Mouse (Mus musculus) liver, embryonic 11.5 days (tissue): Measurements from ENCODE around the gene Mfap1b. TPM values are rescaled to one million over a fixed set of nuclear protein-coding genes. Genes with fewer than 3 reads are reported as not detected.
A peak's percentile ranks its signal among the peaks of the same experiment; 100 is the strongest.
"Not testable (repeated sequence)": the region's sequence is repeated elsewhere in the genome, so short reads cannot be mapped to it uniquely, and the experiment has no call there.

ENCODE experiments used
- ATAC-seq: fragments of 200-750 bp; cut with Nextera tagmentation; replicated peaks from 2 replicates; pipeline ENCODE4 v1.8.0; 2017; ENCODE audit warnings: moderate number of reproducible peaks, mild to moderate bottlenecking, moderate TSS enrichment, moderate library complexity; ENCODE audit not compliant: low FRiP score
- DNase-seq: peaks from one replicate; pipeline ENCODE4 v3.0.0-alpha.2; 2017; ENCODE audit warnings: low spot score
- H3K27ac ChIP-seq: fragments of 300-500 bp; sonication (generic); 2 replicates; pipeline ENCODE4 v1.5.1; 2014; ENCODE audit warnings: mild to moderate bottlenecking, low read depth, low read length, control low read depth
- H3K27me3 ChIP-seq: fragments of 300-500 bp; sonication (generic); replicated peaks from 2 replicates; pipeline ENCODE4 v1.6.1; 2014; ENCODE audit warnings: low read length, mixed read lengths; ENCODE audit not compliant: control insufficient read depth, insufficient read depth
- H3K36me3 ChIP-seq: fragments of 300-500 bp; sonication (generic); 2 replicates; pipeline ENCODE4 v1.6.1; 2014; ENCODE audit warnings: mild to moderate bottlenecking, low read length, moderate library complexity, mixed read lengths; ENCODE audit not compliant: control insufficient read depth, insufficient read depth
- H3K4me1 ChIP-seq: fragments of 300-500 bp; sonication (generic); replicated peaks from 2 replicates; pipeline ENCODE4 v1.6.1; 2014; ENCODE audit warnings: low read length, mixed read lengths; ENCODE audit not compliant: control insufficient read depth, insufficient read depth
- H3K4me2 ChIP-seq: fragments of 300-500 bp; sonication (generic); 2 replicates; pipeline ENCODE4 v1.6.1; 2014; ENCODE audit warnings: mild to moderate bottlenecking, control low read depth, moderate library complexity
- H3K4me3 ChIP-seq: fragments of 300-500 bp; sonication (generic); 2 replicates; pipeline ENCODE4 v1.5.1; 2014; ENCODE audit warnings: low read depth, low read length, control low read depth
- H3K9ac ChIP-seq: fragments of 300-500 bp; sonication (generic); 2 replicates; pipeline ENCODE4 v1.6.1; 2014; ENCODE audit warnings: low read depth, low read length, control low read depth
- H3K9me3 ChIP-seq: fragments of 300-500 bp; sonication (generic); 2 replicates; pipeline ENCODE4 v1.6.1; 2016; ENCODE audit warnings: low read length, inconsistent platforms, mixed read lengths; ENCODE audit not compliant: control insufficient read depth
- WGBS: fragments of 180-500 bp; shearing (Covaris S2); extraction: QIAGEN DNeasy Blood & Tissue Kit; methylation state at CpG from one replicate; pipeline ENCODE4 v1.1.7; 2014; 5-methylcytosine and 5-hydroxymethylcytosine counted together
- polyA plus RNA-seq: library from polyadenylated mRNA; unstranded; fragments of >200 nt; fragmentation: Nextera tagmentation; extraction: Ambion mirVana; gene quantifications from 2 replicates; pipeline ENCODE4 v1.2.1, GENCODE M21; 2014

Gene Mfap1b
- 43.2 and 44.0 TPM in 2 replicates for polyA plus RNA-seq

DNA sequence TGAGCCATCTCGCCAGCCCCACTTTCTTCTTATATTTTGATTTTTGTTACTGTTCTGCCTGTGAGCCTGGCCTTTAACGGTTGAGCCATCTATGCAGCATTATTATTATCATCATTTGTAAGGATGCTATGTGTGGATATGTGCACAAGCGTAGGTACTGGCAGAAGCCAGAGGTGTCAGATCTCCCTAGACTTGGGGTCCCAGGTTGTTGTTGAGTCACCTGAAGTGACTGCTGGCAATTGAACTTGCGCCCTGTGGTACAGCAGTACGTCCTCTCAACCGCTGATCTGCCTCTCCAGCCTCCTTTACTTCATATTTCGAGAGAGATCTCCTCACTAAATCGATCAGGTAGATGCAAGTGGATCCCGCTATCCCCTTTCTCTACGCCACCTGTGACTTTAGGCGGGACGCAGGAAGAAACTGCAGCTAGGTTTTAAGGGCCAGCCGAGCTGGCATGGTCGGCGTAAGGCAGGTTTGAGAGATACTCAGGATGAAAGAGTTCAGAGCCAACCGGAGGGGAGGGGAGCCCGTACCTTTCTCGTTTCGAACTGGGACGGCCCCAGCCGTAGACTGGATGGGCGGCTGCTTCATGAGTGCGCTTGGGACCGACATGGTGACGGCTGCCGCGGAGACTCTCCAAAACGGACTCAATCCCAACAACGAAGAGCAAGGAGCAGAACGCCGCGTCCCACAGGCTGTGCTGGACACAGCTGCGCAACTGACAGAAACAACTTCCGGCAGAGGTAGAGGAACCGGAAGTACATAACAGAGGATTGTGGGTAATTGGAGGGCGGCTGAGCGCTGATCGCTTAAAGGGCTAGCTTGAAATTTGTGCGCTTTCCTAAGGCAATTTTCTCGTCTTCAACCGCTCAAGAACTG is at the start of gene Mfap1b:
Gene Mfap1b, minus strand, starts transcription at position 767 of the 879 bp plus-strand sequence.
- peak within 1 kb of the TSS; percentile 52 for H3K27ac ChIP-seq
- WGBS = 4% methylated on average over 39 of the region's 41 CpGs

DNA sequence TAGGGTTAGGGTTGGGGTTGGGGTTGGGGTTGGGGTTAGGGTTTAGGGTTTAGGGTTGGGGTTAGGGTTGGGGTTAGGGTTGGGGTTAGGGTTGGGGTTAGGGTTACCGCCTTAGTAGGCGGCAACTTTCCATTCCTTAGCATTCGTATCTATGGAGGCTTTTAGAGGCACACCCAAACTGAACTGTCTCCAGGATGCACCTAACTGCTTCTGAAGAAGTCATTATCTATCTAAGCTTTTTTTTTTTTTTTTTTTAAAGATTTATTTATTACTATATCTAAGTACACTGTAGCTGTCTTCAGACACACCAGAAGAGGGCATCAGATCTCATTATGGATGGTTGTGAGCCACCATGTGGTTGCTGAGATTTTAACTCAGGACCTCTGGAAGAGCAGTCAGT is 49.0 kb upstream of the Mfap1b start:
- H3K4me3 ChIP-seq, H3K9ac ChIP-seq, H3K9me3 ChIP-seq, ATAC-seq, H3K27me3 ChIP-seq, H3K4me2 ChIP-seq, DNase-seq, H3K27ac ChIP-seq, H3K4me1 ChIP-seq: not testable (repeated sequence)
- WGBS = 92% methylated on average over 3 of the region's 3 CpGs
- H3K36me3 ChIP-seq = peaks cover 15% of the 10 kb centered on the region; the same call in 1 of the 2 replicates

More for the DNA sequence above, at the start of gene Mfap1b:
- DNase-seq (peak; percentile 71), ATAC-seq (peak; percentile 91)
- not testable (repeated sequence) for H3K9me3 ChIP-seq, H3K27me3 ChIP-seq, H3K36me3 ChIP-seq, H3K4me1 ChIP-seq
- Histone ChIP-seq H3K4me3 (peak within 1 kb of the TSS; percentile 72), H3K9ac (peak within 1 kb of the TSS; percentile 71), H3K4me2 (peak within 1 kb of the TSS; percentile 72)

DNA sequence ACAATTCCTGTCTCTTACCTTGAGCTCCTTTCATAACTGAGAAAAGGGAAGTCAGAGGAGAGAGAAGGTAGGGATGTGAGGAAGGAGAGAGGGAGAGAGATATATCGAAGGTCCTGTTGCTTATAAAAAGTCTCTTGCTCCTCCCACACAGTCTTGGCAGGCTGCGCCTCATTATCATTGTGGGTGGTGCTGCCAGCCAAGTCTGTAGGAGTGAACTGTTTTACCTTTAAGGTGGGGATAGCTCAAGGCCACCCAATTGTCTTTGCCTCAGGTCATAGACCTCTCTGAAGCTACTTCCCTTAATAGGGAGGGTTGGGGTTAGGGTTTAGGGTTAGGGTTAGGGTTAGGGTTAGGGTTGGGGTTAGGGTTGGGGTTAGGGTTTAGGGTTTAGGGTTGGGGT is 48.1 kb upstream of the Mfap1b start:
- no peak overlapping the region for H3K4me2 ChIP-seq
- no peak overlapping the region for H3K27ac ChIP-seq
- no peaks in the 10 kb centered on the region for H3K4me1 ChIP-seq
- H3K27me3 ChIP-seq = no peaks in the 10 kb centered on the region
- peaks cover 16% of the 10 kb centered on the region; the same call in 1 of the 2 replicates for H3K36me3 ChIP-seq
- WGBS = 75% methylated on average over 2 of the region's 2 CpGs
- ATAC-seq = no peak
- no peak overlapping the region for H3K4me3 ChIP-seq
- H3K9me3 ChIP-seq = no peaks in the 10 kb centered on the region
- no peak for DNase-seq
- no peak overlapping the region for H3K9ac ChIP-seq

DNA sequence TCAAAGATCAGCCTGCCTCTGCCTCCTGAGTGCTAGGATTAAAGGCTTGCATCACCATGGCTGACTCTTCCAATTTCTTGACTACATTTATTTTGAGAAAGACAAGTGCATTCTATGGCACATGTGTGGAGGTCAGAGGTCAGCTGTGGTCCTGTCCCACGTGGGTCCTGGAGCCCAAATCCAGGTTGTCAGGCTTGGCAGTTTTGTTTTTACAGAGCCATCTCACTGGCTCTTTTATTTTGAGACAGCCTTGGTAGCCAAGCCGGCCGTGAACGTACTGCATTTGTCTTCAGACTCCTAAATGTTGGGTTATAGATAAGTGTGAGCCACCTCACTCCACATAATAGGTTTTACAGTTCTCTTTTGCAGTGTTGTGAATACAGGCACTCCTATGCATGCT is 44.8 kb upstream of the Mfap1b start:
- H3K9ac ChIP-seq, H3K4me1 ChIP-seq, H3K4me2 ChIP-seq, ATAC-seq, H3K27me3 ChIP-seq, H3K4me3 ChIP-seq, DNase-seq, H3K27ac ChIP-seq, H3K9me3 ChIP-seq: not testable (repeated sequence)
- 91% methylated on average over 4 of the region's 4 CpGs for WGBS
- H3K36me3 ChIP-seq = peaks cover 24% of the 10 kb centered on the region; the same call in 1 of the 2 replicates

DNA sequence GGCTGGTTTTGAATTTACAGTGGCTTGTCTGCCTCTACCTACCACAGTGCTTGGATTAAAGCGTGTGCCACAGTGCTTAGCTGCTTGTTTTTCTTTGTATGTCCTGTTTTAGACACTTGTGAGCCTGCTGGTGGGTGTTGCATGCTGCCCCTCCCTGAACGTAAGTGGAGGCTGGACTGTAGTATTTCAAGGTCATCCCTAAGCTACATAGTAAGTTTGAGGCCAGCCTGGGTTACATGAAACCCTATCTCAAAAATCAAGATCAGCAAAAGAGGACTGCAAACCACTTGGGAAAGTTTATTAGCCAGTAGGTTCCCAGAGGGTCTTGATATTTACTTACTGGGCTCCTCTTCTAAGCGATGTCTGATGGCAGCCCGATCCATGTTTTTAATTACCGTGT is 44.2 kb upstream of the Mfap1b start:
- Histone ChIP-seq H3K36me3 (peaks cover 24% of the 10 kb centered on the region; the same call in 1 of the 2 replicates), H3K4me2 (no peak overlapping the region), H3K4me1 (no peaks in the 10 kb centered on the region), H3K27me3 (no peaks in the 10 kb centered on the region), H3K4me3 (no peak overlapping the region), H3K27ac (no peak overlapping the region), H3K9me3 (no peaks in the 10 kb centered on the region), H3K9ac (no peak overlapping the region)
- ATAC-seq (no peak), DNase-seq (no peak)
- 91% methylated on average over 5 of the region's 5 CpGs for WGBS

DNA sequence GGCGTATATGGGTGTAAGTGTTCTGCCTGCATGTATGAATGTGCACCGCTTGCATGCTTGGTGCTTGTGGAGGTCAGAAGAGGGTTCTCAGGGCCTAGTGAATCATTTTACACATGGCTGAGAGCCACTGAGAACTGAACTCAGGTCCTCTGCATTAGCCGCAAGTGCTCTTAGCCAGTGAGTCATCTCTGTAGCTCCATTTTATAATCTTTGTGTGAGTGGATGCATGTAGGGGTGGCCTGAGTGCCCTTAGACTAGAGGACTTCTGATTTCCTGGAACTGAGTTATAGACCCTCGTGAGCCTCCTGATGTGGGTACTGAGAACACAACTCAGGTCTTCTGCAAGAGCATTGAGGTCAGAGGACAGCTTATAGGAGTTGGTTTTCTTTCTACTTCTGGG is 40.3 kb upstream of the Mfap1b start:
- DNase-seq = no peak

DNA sequence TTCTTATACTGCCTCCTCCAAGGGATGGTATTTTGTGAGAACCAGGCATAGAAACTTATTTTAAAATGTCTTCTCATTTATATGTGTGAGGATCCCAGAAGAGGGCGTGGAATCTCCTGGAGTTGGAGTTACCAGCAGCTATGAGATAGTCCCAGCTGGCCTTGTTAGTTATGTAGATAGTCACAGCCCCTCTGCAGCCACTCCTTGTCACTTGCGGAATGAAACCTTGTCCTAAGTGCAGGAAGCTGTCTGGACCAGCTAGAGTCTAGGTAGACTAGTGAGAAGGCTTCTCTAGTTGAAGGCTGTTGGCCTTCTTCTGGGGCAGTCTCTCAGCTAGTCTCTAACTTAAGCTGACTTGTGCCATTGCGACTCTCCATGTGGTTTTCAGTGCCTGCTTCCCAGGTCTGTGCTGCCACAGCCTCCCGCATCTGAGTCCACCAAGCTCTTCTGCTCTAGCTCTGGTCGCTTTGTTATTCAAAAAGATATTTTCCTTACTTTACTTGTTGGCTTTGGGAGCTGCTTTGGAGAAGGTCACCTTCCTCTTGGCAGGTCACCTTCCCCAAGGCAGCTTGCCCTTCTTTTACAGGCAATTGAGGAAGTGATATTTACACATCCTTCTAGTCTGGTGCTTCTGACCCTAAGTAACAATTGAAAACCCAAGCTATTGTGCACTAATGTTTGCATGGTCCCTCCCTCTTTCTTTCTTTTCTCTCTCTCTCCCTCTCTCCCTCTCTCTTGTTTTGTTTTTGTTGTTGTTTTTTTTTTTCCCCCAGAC is 39.3 kb upstream of the Mfap1b start:
- not testable (repeated sequence) for H3K4me3 ChIP-seq, H3K9me3 ChIP-seq, H3K4me2 ChIP-seq, DNase-seq, H3K27ac ChIP-seq, ATAC-seq, H3K9ac ChIP-seq, H3K4me1 ChIP-seq, H3K27me3 ChIP-seq
- peaks cover 30% of the 10 kb centered on the region; the same call in 1 of the 2 replicates for H3K36me3 ChIP-seq
- 92% methylated on average over 4 of the region's 5 CpGs for WGBS

More for the DNA sequence above, 40.3 kb upstream of the Mfap1b start:
- Histone ChIP-seq H3K36me3 (peaks cover 33% of the 10 kb centered on the region; the same call in 1 of the 2 replicates), H3K4me1 (0 out of 2 replicates have a peak, but pooled peaks cover 7% of the 10 kb centered on the region), H3K4me2 (no peak overlapping the region), H3K27me3 (no peaks in the 10 kb centered on the region), H3K9me3 (no peaks in the 10 kb centered on the region), H3K27ac (no peak overlapping the region), H3K9ac (no peak overlapping the region), H3K4me3 (no peak overlapping the region)
- no peak for ATAC-seq
- WGBS = 94% methylated on average over 4 of the region's 4 CpGs

DNA sequence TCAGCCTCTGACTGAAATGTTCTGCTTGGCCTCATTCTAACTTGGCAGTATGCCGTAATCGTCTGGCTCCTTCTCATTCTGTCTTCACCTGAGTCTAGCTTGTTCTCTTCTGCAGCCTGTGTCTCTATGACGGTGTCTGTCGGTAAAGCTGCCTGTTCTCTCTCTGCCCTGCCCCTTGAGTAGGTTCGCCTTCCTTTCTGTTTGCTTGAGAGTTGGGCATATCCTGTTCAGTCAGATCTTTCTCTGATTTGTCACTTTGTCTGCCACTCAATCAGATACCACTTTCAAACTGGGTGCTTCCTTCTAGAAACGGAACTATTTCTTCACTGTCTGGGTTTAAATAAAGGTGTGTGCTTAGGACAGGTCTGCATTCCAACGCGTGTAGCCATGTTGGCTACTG is 37.5 kb upstream of the Mfap1b start:
- Histone ChIP-seq H3K36me3 (peaks cover 20% of the 10 kb centered on the region; the same call in 1 of the 2 replicates), H3K4me1 (0 out of 2 replicates have a peak, but pooled peaks cover 10% of the 10 kb centered on the region), H3K27ac (no peak overlapping the region), H3K4me2 (no peak overlapping the region), H3K4me3 (no peak overlapping the region), H3K9me3 (no peaks in the 10 kb centered on the region), H3K27me3 (no peaks in the 10 kb centered on the region), H3K9ac (no peak overlapping the region)
- ATAC-seq (no peak), DNase-seq (no peak)
- WGBS = 90% methylated on average over 8 of the region's 8 CpGs
